Mouse (Mus musculus) mouse embryonic stem cell (cell line): ENCODE measurements around the gene Gm29776.

Experiments used
- in situ Hi-C, 2 experiments: fragments of 300-500 bp; cut with MboI; formaldehyde crosslinking; loops; 1 replicate in 1 of 2; 3 replicates in 1 of 2; pipeline ENCODE4 v1.14.3; 2019 to 2020; ENCODE audit warnings: low sequenced_read_pairs in 2 of 2, low pct_unique_long_range_greater_than_20kb in 1 of 2, mixed read lengths in 1 of 2; ENCODE audit not compliant: unreplicated experiment in 1 of 2

Gm29776 gene

DNA sequence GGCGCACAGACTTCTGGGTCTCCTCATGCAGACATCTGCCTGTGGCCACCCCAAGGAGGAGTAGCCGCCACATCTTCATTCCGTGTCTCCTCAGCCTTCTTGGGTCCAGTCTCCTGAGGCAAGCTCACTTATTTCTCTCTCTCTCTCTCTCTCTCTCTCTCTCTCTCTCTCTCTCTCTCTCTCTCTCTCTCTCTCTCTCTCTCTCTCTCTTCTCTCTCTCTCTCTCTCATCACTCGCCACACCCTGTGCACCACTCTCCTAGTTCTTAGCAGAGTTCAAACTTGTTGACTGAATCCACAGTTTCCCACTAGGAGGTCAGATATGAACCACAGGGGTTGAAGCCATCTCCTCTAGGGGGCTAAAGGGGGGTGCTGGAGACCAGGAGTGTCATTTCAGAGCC is at the start of gene Gm29776:
Gene Gm29776, minus strand, starts transcription at position 101 of the 400 bp plus-strand sequence.
- in situ Hi-C loops, result no loop called here

DNA sequence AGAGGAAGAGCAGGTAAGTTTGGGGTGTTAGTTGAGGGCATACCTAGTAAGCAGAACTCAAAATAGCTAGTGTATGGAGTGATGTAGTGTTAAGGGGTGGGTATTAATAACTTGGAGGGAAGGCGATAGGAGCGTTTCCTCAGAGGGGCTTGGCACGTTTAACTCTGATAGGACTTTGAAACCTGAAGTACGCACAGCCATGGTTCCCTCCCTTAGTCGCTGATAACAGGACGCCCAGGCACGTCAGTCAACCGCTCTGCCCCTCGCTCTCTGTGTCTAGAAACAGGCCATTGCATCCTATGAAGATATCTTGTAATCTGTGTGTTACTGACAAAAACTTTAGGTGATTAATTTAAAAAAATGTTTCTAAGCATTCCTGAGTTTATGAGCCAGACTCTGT is 47.4 kb upstream of the Gm29776 start:
- in situ Hi-C loops, result no loop called here

DNA sequence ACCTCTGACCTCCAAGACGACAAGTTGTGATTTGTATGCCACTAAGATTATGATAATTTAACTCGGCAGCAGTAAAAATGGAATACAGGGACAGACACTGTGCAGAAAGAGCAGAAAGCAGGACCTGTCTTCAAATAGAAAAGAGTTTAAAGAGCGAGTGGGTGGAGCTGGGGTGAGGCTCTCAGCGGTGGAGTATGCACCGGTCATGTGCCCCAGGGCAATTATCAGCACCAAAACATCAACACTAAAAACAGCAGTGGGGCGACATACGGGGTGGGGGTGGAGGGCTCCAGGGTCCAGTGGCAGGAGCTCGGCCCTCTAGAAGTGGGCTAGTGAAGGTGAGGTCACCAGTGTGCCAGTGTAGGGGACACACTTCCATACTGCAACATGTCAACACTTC is 45.8 kb upstream of the Gm29776 start:
- in situ Hi-C loops, result no loop called here

DNA sequence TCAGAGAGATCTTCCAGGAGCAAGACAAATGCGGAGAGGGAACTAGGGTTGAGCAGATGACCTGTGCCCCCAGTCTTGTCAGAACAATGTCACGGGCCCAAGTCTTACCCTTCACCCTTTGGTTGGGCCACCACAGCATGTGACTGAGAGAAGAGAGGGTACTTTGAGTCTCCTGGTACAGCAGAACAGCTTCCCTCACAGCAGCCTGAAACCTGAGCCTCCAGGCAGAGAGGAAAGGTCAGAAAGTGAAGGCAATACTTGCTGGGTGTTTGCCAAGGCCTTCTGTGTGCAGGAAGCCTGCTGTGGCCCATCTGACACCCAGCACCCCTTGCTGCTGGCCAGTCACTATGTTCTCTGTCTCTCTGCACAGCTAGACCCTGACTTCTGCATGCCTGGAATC is 43.7 kb upstream of the Gm29776 start:
- in situ Hi-C loops, result no loop called here

DNA sequence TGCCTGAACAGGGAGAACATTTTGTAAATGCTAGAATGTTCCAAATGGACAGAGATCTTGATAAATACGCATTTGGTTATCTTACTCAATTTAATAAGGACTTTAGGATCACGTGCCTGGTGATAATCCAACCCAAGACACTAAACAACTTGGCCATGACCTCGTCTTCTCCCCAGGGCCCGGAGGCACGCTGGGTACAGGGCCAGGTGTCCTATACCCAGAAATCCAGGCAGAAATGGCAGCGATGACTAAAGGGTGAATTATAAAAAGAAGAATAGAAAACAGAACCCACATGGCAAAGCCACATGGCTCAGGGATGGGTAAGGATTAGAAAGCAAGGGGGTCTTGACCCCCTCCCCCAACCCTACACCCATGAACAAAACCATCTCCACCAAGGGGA is 43.1 kb upstream of the Gm29776 start:
- in situ Hi-C loops, result no loop called here

DNA sequence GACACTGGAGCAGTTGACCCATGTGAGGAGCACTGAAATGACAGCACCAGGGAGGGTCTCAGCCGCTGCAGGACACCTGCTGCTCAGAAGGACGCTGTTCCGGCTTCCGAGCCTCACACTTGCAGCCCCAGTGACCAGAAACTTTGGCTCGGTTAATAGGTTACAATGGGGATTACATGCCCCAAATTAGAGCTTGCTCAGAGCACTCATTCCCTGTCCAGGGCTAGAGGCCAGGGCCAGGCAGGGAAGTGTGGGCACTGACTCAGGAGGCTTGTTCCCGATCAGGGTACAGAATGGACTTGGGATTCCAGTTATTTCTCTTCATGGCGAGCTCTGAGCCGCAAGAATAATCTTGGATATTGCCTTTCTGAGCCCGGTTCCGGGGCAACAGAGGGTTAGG is 39.0 kb upstream of the Gm29776 start:
- in situ Hi-C loops, result no loop called here

DNA sequence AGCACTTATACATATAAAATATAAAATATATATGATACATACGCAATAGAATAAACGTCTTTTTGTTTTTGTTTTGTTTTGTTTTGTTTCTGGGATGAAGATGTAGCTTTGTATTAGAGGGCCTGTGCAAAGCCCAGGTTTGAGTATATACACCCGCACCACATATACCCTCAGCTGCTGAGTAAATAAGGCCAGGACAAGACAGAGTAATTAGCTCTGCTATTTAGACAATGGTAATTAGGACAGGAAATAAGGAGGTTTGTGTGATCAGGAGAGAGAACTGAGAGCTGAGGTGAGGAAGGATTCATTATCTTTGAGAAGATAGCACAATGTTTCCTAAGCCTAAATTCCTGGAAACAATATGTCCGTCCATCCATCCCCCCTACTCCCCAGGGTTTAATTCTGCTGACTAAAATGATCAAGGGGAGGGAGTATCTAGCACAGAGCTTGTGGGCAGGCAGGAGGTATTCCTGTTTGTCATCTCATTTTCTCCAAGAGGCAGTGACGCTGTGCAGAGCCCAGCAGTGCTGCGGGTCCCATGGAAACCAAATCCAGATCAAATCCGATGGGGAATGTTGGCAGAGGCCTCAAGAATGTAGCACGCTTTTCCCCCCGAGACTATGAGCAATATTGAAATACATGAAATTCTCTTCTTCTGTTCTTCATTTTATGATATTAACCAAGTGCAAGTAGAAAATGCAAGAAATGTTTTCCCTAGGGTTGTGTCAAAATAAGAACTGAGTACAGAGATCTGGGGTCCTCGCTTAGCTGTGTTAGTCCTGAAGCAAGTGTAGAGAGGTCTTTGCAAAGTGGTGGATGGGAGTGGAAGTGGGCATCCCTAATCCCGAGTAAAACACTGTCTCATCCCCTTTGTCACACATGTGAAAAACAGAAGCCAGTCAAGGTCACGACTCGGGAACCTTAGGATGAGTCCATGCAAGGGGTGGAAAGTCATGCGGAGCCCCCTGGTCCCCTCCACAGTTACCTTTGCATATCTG is 38.2 kb upstream of the Gm29776 start:
- in situ Hi-C loops, result no loop called here

DNA sequence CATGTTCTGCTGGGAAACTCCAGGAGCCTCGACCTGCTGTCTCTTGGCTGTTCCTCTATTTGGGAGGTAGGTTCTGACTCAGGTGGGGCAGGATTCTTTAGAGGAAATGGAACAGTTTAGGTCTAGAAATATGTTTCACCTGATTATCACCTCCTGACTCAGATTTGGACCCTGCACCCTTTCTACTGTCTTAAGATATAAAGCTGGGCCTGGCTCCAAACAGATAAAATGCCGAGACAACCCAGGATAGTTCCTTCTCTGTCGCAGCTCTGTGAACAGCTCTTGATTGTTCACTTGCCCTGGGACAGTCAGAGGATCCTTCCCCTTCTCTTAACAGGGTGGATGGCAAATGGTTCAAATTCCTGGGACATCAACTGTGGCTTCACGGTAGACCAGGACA is 36.6 kb upstream of the Gm29776 start:
- in situ Hi-C loops, result no loop called here

DNA sequence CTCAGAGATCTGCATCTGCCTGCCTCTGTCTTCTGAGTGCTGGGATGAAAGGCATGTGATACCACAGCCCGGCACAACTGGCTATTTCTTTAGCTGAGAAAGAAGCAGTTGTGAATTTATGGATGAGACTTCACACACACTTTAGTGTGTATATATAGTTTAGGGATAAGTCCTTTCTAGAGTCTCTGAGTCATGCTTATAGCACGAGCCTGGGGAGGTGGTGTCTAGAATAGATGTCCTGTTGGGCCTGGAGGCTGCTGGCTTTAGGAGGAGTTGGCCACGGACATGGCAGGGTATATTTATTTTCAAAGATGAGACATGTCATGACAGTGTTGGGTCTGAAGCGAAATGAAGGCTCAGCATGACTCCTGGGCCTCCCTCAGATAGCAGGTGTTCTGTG is 35.4 kb upstream of the Gm29776 start:
- in situ Hi-C loops, result no loop called here

DNA sequence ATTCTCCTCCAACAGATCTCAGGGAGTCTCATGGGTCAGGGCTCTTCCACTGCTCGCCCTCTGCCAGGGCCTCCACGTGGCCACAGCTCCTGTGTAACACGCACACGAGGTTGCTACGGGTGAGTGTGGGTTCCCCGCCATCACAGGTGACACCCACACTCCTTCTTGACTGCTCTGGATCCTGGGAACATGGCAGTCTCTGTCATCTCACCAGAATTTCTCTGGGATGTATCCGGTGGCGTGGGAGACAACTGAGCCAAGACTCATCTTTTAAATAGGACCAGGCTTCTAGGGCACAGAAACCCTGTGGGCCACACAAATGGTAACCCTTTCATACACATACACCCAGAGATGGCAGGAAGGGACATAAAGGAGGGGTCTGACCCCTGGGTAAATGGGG is 33.6 kb upstream of the Gm29776 start:
- in situ Hi-C loops, result no loop called here

DNA sequence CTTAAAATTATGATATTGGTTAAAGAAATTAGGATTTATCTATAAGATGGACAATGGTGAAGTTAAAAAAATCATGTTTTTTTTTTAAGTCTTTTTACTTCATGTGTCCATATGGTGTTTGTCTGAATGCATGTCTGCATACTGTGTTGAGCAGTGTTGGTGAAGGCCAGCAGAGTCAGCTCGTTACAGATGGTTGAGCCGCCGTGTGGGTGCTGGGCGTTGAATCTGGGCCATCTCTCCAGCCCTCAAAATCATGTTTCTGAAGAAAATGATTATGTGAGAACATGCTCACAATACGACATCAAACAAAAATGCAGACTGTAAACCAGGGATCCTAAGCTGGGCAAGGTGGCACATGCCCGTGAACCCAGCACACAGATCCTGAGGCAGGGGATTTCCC is 31.7 kb upstream of the Gm29776 start:
- in situ Hi-C loops, result no loop called here

DNA sequence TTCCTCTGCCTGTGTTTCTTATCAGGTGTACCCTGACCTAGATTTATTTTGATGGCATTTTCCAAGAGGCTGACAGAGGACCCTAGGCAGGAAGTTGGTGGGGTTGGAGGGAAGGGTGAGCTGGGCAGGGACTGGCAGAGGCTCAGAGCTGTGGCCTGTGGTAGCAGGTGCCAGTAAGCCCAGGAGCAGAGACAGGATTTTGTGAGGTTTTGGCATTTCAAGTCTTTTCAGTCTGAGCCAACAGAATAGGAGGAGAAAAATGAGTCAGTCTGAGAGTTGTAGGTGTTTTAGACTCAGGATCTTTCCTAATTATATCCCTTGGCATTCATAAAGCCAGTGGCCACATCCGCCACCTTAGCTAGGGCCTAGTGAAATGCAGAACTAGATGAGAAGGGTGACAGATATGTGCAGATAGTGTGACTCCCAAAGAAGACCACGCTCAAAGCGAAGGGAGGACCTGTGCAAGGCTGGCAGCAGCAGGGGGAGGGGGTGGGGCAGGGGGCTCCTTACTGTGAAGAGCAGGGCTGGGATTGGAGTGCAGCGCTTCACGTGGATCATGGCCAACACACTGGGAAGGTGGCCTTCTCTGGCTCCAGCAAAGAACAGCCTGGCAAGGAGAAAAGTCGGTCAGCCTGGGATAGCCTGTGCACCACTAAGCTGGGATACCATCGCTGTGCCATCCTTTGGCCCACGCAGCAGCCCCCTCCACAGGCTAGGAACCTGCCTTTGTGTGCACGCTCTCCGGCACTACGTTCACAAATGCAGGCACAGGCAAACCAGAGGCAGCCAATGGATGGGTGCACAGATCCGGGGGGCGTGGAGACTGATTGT is 30.4 kb upstream of the Gm29776 start:
- in situ Hi-C loops, result no loop called here

DNA sequence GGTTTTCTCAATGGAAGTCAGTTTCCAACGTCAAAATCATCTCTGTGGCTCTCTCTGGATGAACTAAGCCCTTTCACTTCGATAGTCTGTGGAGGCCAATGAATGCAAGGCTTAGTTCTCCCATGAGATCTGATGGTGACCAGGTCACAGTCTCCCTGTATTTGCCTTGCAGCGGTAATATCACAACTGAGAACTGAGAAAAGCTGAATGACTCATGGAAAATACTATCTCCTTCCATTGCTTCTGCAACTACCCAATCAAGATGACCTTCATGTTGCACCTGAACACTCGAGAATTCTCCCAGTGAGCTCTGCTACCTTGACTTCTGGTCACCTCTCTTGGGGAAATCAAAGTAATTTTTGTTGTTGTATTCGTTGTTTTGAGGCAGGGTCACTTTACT is 28.9 kb upstream of the Gm29776 start:
- in situ Hi-C loops, result no loop called here

DNA sequence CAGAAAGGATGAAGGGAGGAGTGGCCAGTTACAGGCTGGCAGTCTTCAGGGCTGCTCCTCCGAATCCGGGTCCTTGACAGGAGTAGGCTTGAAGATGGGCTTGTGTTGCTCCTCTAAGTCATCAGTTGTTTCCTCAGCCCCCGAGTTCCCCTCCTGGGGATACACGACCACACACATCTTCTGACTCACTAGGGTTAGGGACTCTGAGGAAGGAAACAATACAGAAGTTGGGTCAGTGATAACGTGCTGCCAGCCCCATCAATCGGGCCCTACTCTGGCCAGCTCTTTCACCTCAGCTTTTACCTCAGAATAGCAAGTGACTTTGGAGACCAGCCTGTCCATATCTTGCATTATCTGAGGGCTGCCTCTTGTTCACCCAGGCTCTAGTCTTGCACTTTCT is 25.4 kb upstream of the Gm29776 start:
- in situ Hi-C loops, result loop anchor here in 1 of 2 experiments (25.0 kb wide), 1 partner anchor 88 kb away; the partner anchor contains the start of gene Rnf212b

DNA sequence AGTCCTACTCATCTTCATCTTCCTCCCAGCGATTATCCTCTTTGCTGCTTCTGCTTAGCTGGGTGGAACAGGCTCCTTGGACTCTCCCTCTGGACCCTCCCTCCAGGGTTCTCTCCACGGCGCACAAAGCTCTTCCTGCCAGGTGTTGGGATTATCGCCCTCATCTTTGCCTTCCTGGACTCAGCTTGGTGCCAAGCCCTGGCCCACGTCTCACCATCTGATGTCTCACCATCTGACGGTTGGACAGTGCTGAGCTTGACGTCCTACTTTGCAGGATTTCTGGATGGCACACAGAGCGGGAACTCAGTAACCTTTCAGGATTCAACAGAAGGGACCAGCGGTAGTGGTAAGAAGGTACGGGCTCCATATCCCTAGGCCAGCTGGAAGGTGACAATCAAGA is 23.1 kb upstream of the Gm29776 start:
- in situ Hi-C loops, result loop anchor here in 1 of 2 experiments (25.0 kb wide), 1 partner anchor 91 kb away; the partner anchor contains the start of gene Rnf212b

DNA sequence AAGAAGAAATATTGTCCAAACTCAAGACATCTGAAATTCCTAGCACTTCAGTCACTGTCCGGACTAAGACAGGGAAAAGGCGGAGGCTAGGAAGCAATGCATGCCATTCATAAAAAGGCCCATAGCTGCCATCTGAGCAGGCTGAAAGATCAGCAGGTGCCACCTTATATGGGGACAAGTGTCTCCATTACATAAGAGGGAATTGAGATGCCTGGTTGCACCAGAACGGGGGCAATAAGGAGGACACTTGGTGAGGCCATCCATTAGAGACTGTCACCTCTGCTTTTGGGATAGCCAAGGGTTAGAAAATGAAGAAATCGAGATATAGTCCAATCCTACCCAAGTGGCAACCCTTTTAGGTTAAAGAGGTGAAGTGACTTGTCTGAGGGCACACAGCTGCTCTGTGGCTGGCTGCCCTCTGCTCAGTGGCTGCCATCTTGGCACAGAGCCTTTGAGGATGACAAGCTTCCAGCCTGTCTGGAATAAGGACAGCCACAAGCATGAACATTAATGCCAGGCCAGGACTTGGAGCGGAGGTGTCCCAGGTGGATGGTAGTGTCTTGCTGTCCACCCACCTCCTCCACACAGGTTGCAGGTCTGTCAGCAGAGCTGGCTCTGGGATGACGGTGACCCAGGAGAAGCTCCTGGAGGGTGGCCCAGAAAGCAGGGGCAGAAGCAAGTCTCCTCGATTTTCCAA is 22.2 kb upstream of the Gm29776 start:
- in situ Hi-C loops, result loop anchor here in 1 of 2 experiments (25.0 kb wide), 1 partner anchor 91 kb away; the partner anchor contains the start of gene Rnf212b

DNA sequence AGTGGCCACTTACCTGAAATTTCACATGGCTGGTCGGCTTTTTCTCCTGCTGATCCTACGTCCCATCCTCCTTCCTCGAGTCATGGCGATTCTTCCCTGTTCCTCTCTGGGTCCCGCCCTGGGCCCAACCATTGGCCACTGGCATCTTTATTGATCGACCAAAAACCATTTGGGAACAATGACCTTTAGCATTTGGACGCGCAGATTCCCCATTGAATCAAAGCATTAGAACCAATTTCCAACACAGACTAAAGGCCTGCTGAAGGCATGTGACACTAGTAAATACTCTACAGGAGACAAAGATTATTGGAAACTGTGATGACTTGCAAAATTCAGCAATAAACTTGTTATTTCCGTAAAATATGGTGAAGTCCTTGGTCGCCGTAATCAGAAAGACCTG is 21.4 kb upstream of the Gm29776 start:
- in situ Hi-C loops, result loop anchor here in 1 of 2 experiments (25.0 kb wide), 1 partner anchor 92 kb away; the partner anchor contains the start of gene Rnf212b

DNA sequence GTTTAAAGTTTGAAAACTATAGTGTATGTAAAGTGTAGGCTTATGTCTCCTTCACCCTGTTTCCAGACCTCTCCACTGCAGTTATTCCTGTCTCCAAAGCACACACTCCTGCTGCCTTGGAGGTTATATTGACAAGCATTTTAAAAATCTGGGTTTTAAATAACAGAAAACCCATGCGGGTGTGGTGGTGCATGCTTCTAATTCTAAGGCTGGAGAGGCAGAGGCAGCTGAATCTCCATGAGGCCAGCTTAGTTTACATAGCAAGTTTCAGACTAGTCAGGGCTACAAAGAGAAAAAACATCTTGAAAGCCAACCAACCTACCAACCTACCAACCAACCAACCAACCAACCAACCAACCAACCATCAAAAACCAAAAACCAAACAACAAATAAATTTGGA is 16.8 kb upstream of the Gm29776 start:
- in situ Hi-C loops, result loop anchor here in 1 of 2 experiments (25.0 kb wide), 1 partner anchor 97 kb away; the partner anchor contains the start of gene Rnf212b
